Mouse (Mus musculus): ENCODE results near the gene Snapc4.
"Not testable (repeated sequence)": the region's sequence is repeated elsewhere in the genome, so short reads cannot be mapped to it uniquely, and the experiment has no call there.

Snapc4 gene

DNA sequence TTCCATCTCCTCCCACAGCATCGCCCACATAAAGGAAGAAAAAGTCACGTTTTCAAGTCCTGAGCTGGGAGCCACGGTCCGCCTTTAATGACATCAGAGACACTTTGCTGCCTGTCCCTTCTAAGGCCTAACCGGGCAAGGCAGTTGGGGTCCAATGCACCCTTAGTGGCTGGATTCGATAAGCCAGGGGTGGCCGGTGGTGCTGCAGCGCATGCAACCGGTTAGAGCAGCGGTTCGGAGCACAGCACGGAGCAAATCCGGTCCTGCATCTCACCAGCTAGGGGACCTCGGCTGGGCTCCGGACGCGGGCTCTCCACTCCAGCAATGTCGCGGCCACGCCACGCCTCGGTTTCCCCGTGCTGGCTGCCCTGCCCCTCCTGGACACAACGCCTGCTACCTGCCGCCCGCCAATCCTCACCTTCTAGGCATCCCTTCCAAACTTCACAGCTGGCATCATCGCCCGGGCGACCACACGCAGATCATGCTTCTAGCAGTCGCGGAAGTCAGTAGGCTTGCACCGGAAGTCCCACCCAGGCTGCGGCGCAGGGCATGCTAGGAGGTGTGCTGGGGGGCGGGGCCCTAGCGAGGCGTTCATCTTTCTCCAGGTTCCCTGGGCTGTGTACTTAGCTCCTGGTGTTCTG lies at the start of gene Snapc4:
Gene Snapc4 (minus strand): TSS at position 523 of the 641 bp plus-strand sequence.
- DNase-seq (ENCODE audit: low spot score in 2 of 2) = peak; percentile 59 to 73

DNA sequence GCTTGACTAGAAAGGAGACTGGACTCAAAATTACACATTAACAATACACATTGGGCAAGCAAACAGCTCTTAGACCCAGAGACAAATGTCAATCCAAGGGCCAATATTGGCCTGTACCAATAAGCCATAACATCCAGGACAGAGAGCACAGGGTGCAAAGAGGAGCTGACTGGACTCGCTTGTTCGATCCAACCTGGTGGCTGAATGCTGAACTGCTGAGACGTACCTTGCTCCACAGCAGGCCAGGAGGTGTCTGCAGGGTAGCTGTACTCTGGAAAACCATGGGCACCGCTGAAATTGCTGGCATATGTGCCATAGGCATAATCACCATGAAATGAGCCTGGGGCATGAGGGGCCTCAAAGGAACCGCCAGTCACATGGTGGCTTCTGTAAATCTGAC lies 49.4 kb upstream of the Snapc4 start:
- DNase-seq (ENCODE audit: low spot score in 2 of 2) = no peak

DNA sequence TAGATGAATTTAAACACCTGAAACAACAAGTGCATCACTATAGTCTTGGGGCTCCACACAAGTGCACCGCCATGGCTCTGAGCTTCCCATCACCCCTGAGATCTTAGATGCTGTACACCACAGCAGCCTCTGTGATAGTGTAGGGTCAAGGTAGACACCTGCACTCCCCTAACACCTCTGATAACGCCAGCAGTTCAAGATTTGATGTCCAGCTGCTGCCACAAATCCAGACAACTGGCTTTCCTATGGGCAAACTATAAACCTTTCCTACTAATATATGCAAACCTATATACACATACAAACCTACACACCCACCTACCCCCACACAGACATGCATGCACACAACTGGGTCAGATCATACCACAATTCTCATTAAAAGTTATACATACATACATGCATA lies 44.1 kb upstream of the Snapc4 start:
- no peak for DNase-seq (ENCODE audit: low spot score in 2 of 2)

DNA sequence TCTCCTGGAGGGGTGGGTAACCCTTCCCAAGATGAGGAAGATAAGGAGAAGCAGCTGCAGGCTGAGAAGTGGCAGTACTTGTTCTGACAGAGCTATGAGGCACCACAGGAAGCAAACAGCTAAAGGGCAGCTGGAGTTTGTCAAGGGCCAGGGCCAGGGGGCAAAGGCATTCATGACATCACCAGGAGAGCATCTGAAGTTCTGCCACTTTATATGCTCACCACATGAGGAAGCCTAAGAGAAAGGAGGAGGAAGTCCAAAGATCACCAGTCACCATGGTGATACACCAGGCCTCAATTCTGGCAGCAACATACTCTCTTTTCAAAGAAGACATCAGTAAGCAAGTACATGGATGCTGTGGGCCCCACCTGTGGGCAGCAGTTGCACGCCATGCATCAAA lies 42.6 kb upstream of the Snapc4 start:
- no peak for DNase-seq (ENCODE audit: low spot score in 2 of 2)

DNA sequence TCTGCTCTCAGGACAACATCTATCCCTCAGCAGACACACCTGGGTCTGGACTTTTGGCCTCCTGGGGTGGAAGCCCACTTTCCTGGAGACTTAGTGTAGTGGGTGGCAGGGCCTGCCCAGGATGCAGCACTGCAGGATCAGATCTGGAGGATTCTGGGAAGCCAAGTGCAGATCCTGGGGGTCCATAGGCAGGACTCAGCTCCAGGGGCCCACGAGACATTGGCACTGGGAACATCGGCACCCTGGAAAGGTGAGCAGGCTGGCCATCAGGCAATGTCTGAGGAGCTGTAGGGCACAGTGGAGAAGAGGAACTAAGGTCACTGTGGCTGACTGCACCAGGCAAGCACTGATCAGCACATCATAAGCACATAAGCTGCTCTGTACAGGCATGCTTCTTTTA lies 41.5 kb upstream of the Snapc4 start:
- DNase-seq (ENCODE audit: low spot score in 2 of 2) = no peak

DNA sequence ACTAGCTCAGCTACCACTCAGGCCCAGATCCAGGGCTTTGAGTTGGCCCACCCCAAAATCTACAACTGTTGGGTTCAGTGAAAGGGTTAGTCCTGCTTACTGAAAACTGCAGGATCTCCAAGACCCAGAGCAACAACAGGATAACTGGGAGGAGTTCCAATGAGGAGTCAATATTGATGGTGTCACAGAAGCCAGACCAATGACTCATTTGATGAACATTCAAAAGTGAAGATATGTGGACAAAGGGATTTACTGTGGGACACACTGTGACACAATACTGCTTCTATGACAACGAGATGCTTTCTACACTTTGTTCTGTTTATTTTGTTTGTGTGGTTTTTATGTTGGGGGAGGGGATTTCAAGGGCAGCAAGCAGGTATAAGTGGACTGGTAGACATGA lies 37.7 kb upstream of the Snapc4 start:
- no peak for DNase-seq (ENCODE audit: low spot score in 2 of 2)

DNA sequence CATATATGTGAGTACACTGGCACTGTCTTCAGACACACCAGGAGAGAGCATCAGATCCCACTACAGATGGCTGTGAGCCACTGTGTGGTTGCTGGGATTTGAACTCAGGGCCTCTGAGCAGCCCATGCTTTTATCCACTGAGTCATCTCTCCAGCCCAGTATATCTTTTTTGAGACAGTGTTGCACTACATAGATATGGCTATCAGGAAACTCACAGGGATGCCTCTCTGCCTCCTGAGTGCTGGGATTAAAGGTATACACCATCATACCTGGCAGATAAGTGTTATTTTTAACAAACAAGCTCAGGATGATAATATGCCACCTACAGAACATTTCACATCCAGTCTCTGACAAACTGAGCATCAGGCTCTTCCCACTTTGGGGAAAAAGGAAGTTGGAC lies 36.6 kb upstream of the Snapc4 start:
- no peak for DNase-seq (ENCODE audit: low spot score in 2 of 2)

DNA sequence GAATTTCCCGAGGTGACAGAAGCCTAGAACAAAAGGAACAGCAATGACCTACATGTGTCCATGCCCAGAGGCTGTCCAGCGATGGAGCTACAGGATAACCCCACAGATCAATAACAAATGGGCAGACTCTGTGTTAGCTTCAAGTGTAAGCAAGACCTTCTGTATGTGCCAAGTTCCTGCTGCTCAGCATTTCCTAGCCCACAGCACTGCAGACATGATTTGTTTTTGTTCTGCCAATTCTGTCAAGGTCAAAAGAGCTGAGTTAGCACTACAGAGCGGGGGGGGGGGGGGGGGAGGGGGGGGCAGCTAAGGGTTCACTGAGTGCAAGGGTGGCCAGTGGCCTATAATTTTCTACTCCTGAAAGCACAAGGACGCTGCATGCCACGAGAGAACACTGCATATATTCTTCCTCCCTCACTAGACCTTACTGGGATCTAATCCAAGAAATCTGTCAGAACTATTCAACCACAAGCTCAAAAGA lies 30.5 kb upstream of the Snapc4 start:
- DNase-seq (ENCODE audit: low spot score in 2 of 2) = no peak

DNA sequence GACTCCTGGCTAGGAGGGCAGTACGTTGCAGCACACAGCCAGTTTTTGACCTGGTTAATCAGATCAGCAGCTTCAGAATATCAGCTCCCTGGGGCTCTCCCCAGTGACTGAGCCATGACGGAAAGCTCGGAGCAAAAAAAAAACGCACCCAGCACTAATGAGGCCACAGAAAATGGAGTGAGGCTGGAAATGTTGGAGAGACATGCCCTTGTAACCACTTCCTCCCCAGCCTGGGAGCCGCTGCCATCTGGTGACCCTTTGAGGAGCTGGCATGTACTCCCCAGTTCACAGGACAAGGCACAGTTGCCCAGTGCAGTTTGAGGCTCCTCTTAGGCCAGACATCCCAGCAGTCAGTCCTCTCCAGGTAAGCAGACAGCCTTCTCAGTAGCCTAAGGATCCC lies 29.6 kb upstream of the Snapc4 start:
- DNase-seq (ENCODE audit: low spot score in 2 of 2) = no peak

DNA sequence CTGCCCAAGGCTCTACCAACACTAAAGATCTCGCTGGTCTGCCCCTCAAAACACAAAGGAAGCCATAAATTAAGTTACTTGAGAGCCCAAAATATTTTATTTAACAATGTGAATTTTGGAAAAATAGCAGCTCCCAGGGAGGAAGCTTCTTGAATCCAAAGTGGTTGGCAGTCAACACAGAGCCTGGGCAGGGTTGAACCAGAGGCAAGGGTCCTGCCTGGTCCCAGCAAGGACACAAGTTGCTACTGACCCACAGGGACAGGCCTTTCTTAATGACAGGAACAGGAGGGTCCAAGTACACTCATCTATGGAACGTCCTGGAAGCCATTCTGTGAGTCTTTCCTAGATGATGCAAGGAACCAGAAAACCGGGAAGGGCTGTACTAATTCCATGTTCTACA lies 28.9 kb upstream of the Snapc4 start:
- no peak for DNase-seq (ENCODE audit: low spot score in 2 of 2)

DNA sequence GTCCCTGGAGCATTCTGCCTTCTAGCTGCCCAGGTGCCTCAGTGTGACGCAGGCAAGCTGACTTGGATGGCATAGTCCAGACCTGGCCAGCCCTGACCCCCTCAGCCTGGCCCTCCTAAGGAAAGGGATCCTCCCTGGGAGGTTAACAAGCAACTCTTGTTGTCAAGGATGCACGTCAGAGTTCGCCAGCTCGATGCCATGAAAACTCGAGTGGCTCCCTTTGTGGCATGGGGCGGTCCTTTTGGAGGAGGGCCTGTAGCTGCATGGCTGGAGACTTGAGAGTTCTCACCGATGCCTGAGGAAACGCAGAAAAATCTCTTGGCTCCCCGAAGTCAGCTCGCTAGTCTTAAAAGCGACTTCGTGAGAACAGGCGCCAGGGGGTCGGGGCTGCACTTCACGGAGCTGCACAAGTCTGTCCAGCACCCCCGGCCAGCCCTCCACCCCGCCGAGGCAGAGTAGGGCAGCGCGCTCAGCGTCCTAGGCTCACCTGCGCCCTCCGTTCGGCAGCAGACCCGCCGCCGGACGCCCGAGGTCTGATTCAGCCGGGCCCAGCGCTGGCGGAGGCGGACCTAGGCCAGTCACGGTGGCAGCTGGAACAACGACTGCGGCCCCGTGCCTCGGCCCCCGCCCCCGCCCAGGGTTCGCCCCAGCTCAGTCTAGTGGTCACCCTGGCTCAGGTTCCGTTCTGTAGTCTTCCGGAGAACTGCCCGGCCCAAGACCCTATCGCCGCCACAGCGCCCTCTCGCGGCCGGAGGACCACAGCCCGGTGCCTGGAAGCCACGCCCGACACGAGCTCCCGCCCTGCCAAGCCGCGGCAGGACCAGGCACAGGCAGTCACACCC lies 28.3 kb upstream of the Snapc4 start, which contains the start of gene Inpp5e:
Gene Inpp5e (minus strand): TSS at position 689 of the 842 bp plus-strand sequence.
- peak; percentile 99 to 100 for DNase-seq (ENCODE audit: low spot score in 2 of 2)

DNA sequence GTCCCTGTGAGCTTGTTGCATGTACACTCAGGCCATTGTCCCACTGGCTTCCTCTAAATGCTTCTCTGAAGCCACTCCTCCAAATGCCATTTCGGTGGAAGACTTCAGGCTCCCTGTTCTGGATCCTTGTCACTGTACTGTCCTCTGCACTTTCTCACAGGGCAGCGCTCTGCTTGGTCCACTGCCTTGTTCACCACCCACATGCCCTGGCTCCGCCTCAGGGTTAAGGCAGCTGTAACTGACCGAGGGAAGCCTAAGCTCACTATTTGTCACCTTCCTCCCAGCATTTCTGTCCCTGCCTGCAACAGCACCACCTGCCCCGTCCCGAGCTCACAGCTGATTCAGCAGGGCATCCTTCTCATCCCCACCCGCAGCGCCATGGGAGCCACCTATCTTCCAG lies 22.9 kb upstream of the Snapc4 start:
- no peak for DNase-seq (ENCODE audit: low spot score in 2 of 2)

DNA sequence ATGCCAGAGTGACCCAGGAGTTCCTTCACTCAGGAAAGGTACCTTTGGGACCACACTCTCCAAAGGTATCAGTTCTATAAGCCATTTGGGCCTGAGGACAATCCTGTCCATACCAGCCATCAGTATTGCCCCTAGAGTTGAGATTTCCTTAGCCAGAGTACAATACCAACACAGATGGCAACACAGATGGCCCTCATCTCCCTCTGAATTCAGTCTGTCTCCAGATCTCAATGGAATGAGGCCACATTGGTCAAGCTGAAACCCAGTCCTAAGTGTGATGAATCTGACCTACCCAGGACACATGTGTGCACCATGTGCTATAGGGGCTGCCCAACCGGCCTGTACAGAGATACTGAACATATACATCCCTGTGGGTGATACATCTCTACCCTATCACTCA lies 21.8 kb upstream of the Snapc4 start:
- no peak for DNase-seq (ENCODE audit: low spot score in 2 of 2)

DNA sequence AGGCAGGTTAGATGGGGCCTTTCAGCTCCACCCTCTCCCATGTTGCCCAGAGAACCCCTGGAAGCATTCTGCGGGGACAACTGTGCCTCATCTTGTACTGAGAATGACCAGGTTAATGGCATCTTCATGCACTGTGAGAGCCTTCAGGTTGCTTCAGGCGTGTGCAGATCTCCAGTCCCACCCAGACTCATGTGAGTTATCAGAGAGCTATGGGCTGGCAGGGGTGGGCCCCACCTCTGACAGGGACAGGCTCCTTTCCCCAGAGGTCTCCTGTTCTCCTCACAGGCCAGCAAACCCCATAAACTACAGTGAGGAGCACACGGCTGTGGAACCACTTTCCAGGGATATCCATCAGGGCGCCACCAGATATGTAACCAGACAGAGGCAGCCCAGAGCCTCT lies 20.6 kb upstream of the Snapc4 start:
- DNase-seq (ENCODE audit: low spot score in 2 of 2) = no peak

DNA sequence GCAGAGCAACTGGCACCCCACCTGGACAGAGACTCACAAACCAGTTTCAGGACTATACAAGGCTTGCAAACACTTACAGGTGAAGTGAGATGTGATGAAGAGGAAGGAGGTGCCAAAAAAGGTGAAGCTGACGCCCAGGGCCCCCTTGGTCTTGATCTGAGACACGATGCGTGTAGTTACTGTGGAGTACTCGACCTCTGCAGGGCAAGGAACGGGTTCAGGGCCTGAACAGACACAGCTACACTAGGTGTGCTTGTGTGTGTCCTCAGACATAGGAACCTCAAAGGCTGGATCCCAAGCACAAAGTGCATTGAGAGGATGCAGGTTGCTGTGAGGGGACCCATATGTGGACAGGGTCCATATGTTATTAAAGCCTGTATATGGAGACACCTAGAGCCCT lies 19.8 kb upstream of the Snapc4 start:
- DNase-seq (ENCODE audit: low spot score in 2 of 2) = no peak

DNA sequence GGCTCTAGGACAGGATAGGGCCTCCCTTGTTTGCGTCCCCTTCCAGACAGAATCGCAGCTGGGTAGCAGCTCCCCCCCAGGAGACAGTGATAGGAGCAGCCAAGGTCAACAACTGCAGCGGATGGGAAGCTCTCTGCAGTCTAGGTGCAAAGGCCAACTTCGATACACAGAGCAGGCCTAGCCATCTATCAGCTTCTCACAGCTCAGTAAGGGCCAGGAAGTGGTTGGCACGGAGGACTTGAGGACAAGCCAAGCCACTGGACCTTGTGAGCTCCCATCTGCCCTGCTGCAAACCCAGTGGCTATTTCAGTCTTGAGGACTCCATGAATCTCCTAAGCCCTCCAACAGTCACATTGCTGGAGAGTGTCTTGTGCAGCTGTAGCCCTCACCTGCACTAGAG lies 19.2 kb upstream of the Snapc4 start:
- DNase-seq (ENCODE audit: low spot score in 2 of 2) = no peak

DNA sequence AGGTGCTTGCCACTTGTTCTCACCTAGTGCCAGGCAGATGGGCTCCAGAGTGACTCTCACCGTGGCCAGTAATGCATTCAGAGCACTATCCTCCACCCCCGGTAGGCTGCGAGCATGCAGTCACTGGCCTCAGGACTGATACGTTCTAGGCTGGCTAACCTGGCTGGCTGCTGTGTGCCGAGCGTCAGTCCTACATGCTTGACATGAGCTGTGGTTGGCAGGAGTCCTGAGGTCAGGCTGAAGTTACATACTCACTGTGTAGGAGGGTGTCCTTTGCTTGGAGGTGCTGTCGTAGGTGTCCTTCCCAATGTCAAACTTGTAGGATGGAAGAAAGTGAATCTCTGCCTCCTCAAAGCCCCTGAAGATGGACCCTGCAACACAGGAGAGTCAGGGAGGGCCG lies 18.5 kb upstream of the Snapc4 start:
- DNase-seq (ENCODE audit: low spot score in 2 of 2) = no peak

DNA sequence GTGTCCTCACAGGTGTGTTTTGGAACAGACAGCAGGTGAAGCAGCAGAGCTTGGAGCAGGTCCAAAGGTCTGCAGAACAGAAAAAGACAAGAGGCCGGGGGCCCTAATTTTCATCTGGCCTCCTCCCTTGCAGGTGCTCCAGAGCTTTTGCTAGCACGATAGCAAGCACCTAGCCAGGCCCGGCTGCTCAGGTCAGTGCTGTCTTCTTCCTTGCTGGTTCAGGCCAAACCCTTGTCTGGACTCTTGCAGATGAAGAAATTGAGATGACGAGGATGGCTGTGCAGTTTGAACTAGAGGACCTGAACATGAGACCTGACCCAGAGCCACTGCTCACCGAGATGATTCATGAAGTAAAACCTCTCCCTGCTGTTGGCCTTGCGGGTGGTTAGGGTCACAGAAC lies 11.2 kb upstream of the Snapc4 start:
- DNase-seq (ENCODE audit: low spot score in 2 of 2) = no peak

DNA sequence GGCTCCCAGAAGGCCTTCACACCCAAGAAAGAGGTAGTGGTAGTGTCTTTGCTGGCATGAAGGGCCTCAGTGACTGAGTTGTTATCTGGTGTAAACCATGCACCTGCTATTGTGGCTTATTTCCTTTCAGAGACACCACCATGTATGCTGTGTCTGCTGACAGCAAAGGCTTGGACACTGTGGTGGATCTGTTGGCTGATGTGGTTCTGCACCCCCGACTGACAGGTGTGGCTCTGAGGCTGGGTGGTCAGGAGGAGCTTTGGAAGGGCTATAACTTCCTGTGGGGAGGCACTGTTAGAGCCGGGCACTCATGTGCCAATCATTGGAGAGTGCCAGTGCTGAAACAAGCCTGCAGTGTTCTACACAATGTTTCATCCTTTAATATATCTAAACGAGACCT lies 10.5 kb upstream of the Snapc4 start:
- DNase-seq (ENCODE audit: low spot score in 2 of 2) = no peak

DNA sequence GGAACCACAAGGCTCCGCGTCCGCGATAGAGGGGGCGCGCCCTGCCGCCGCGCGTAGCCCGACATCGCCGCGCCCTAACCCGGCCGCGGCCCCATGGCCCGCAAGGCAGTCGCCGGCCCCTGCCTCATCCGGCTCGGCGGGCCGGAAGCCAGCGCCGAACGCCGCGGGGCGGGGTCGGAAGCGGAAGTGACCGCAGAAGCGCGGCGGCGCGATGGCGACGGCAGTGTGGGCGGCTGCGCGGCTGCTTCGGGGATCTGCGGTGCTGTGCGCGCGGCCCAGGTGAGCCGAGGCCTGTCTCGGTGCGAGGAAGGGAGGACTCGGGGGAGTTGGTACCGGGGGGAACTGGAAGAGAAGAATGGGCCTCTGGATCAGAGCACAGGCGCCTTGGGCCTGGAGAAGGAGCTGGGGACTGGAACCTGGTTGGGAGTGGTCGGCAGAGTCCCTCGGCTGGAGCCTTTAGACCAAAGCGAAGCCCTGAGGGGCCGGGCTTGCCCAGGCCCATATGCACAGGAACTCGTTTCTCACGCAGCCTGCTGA lies 8.8 kb upstream of the Snapc4 start, which contains the start of the genes Entr1 and Pmpca:
Gene Entr1 (minus strand): TSS at position 163 of the 537 bp plus-strand sequence.
Gene Pmpca (plus strand): TSS at position 186 of the 537 bp plus-strand sequence.
- DNase-seq (ENCODE audit: low spot score in 2 of 2) = peak; percentile 70 to 81

DNA sequence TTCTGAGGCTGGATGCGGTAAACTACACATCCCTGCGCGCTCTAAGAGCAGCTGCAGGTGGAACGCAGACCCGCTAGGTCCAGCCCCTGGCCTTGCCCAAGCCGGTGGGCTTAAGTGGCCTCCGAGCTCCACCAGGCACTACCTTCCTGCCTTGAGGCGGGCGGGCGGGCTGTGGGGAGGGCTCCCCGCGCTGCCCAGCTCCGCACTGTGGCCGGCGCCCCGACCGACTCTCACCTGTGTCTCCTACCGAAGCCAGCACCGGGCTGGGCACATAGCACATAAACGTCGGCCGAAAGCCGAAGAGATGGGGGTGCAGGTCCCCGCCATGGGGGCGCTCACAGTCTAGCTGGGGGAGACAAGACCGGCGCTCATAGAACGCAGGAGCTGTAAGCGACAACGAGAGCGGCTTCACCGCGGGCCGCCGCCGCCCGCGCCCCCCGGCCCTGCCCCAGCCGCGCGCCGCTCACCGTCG lies 8.3 kb upstream of the Snapc4 start:
- DNase-seq (ENCODE audit: low spot score in 2 of 2) = no peak

DNA sequence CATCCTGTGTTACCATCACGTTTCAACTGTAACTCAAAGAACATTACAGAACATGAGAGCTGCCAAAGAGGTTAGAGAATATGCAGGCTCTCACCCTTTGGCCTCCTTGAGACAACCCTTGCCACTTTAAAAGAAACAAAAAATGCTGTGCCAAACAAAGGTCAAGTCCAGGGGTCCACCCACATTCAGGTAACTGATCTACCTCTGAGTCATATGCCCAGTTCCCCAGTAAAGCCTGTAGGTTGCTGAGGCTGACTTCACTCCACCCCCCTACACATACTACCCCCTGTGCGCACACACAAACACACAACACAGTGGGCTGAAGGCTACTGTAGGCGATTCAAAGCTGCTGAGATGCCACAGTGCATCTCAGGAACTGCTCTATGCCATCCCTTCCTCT lies 7.3 kb upstream of the Snapc4 start:
- DNase-seq (ENCODE audit: low spot score in 2 of 2) = no peak

DNA sequence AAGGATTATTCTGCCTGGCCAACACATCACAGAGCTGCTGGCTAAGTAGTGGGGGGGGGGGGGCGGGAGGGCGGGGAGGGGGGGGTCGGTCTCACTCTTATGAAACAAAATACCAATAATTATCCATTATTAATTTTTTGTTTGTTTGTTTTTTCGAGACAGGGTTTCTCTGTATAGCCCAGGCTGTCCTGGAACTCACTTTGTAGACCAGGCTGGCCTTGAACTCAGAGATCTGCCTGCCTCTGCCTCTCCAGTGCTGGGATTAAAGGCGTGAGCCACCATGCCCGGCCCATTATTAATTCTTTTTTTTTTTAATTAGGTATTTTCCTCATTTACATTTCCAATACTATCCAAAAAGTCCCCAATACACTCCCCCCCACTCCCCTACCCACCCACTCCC lies 418 bp upstream of the Snapc4 start:
- not testable (repeated sequence) for DNase-seq (ENCODE audit: low spot score in 2 of 2)

Data from spleen, postnatal 14 days (tissue).